Mouse (Mus musculus): ENCODE data around the gene Cux1.
A peak's percentile ranks its signal among the peaks of the same experiment; 100 is the strongest.

The Cux1 gene

DNA sequence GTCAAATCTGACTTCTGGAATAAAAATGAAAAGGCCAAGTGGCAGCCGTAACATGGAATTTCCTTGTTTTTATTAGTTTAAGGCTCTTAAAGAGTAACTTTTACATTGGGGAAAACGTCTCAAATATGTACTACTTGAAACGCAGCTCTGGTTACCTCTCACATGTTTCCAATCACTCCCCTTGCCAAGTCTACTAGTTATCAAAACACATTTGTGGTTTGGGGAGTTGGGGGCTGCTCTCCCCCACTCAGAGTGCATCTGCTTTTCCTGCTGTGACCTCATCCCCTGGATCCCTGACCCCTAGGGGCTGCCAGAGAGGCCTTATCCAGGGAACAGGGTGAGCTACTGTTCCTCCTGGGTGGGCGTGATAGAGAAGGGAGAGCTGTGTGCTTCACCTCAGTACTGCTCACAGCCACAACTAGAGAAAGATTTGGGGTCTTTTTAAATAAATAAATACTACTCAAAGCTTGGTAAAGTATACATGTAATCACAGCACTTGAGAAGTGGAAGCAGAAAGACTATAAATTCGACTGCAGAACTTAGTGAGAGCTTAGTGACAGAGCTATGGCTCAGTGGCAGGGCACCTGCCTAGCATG, 64.7 kb downstream of the Cux1 start:
- peak; percentile 50 for DNase-seq (ENCODE audit: low spot score)

- DNase-seq (ENCODE audit: low spot score): no peak
These were observed 66.9 kb downstream of the Cux1 start for GRCm38 (mm10) chr5:136500307-136500871.

- DNase-seq (ENCODE audit: low spot score): no peak
These were observed 68.0 kb downstream of the Cux1 start for GRCm38 (mm10) chr5:136499316-136499715.

- no peak for DNase-seq (ENCODE audit: low spot score)
These were observed 68.5 kb downstream of the Cux1 start for GRCm38 (mm10) chr5:136498741-136499140.

DNA sequence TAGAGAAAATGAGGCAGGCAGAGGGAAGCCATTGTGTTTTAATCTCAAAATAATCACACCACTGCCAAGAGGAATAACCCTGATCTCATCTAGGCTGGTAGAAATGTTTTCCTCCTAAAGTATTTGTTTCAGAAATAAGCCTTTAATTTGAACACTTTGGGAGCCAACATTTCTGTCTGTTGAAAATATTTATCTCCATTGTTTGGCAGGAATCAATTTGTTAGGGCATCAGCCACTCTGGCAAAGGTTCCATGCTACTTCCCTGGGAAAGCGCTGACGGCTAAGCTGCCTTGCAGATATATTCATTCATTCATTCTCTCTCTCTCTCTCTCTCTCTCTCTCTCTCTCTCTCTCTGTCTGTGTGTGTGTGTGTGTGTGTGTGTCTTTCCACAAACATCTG, 70.0 kb downstream of the Cux1 start:
- no peak for DNase-seq (ENCODE audit: low spot score)

DNA sequence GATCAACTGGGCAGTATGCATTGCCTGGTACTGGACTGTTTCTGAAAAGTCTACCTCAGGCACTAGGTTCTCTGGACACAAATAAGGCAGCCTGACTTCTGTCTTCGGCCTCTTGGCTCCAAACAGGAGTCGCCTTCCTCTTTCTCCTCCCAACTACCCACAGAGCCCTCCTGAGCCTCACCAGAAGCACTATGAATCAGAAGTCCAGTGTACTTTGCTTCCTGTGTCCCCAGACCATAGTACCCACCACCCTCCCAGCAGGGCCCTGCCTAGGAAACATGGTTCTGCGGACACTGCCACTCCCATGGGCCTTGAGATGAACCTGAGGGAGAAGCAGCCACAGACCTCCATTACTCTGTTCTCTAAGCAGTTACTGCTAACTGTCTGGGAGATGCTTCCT, 71.7 kb downstream of the Cux1 start:
- no peak for DNase-seq (ENCODE audit: low spot score)

DNA sequence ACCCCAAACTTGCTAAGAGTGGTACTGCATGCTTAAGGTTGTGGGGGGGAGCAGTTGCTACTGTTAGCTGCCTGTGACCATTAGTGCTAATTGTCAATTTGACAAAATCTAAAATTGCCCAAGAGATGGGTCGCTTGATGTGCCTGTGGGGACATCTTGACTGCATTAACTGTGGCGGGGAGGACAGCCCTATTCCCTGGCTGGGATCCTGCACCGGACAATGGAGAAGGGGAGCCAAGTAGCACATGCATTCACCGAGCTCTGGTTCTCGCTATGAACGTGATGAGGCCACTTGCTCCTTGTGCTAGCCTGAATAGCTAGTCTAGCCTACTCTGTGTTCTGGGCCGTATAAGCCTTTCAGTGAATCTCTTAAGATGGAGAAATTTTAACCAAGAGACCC, 72.4 kb downstream of the Cux1 start:
- no peak for DNase-seq (ENCODE audit: low spot score)

GRCm38 (mm10) chr5:136494288-136494687, 73.0 kb downstream of the Cux1 start:
- DNase-seq (ENCODE audit: low spot score): no peak

- peak; percentile 26 for DNase-seq (ENCODE audit: low spot score)
These were observed 77.8 kb downstream of the Cux1 start for GRCm38 (mm10) chr5:136489450-136489849.

GRCm38 (mm10) chr5:136488721-136489120, 78.6 kb downstream of the Cux1 start:
- no peak for DNase-seq (ENCODE audit: low spot score)

DNA sequence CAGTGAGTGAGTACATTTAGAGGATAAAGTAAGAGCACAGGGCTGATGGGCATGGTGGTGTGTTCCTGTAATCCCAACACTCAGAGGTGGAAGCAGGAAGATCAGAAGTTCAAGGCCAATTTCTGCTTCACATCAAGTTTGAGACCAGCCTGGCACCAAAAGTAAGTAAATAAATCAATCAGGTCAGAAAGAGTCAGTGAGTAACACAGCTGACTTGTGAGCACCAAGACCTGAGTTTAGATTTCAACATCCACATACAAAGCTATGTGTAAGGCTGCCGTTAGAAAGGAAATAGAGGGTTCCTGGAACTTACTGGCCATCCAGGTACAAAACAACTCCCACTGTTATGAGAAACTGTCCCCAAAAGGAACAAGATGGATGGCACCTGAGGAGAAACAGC, 79.1 kb downstream of the Cux1 start:
- DNase-seq (ENCODE audit: low spot score): no peak

- DNase-seq (ENCODE audit: low spot score): no peak
These were observed 79.7 kb downstream of the Cux1 start for GRCm38 (mm10) chr5:136487397-136488093.

GRCm38 (mm10) chr5:136486401-136486800, 80.9 kb downstream of the Cux1 start:
- no peak for DNase-seq (ENCODE audit: low spot score)

- no peak for DNase-seq (ENCODE audit: low spot score)
These were observed 81.9 kb downstream of the Cux1 start for GRCm38 (mm10) chr5:136485397-136485796.

DNA sequence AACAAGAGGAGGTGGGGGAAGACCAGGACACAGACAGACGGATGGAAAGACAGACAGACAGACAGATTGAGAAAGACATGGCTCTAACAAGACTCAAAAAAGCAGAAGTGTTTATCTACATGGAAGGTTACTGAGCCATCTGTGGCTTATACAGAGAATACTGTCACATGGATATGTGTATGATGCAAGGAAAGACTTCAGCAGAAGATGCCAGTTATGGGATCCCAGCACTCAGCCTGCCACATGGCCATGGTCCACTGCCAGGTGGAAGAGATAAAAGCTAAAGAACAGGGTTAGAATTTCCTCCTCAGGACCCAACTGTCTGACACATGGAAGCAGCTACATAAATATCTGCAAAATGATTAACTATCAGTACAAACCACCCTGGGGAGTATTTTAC, 84.9 kb downstream of the Cux1 start:
- no peak for DNase-seq (ENCODE audit: low spot score)

- DNase-seq (ENCODE audit: low spot score): no peak
These were observed 86.7 kb downstream of the Cux1 start for GRCm38 (mm10) chr5:136480541-136480940.

DNA sequence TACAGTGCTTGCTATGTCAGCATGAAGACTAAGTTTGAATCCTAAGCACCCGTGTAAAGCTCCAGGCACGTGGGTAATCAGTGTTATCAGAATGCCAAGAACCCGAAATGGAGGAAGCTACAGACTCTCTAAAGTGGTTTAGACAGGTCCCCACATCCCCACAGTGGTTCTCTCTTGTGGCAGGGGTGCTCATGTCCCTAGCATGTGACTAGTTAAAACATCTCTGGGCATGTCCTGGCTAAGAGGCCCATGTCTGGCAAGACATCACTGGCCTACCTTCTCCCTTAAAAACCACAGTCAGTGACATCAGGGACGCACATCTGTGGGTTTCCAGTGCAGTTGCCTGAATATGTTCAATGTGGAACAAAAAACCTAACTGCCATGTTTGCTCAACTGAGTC, 87.5 kb downstream of the Cux1 start:
- no peak for DNase-seq (ENCODE audit: low spot score)

GRCm38 (mm10) chr5:136479024-136479763, 88.1 kb downstream of the Cux1 start:
- DNase-seq (ENCODE audit: low spot score): no peak

DNA sequence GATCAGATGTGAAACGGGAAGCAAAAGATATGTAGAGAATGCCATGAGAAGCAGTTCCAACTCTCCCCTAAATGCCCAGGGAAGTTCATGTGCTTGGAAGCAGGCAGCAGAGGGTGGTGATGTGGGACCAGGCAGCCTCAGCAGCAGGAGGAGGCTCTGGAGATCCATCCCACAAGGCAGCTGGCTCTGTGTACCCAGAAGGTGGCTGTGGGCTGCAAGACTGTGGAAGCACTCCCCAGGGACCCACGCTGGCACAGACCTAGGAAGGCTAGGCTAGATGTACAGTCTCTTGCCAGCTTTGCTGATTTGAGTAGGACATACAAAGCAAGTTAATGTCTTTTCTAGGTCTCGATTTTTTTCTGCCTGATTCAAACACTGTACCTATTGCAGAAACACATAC, 91.0 kb downstream of the Cux1 start:
- no peak for DNase-seq (ENCODE audit: low spot score)

DNA sequence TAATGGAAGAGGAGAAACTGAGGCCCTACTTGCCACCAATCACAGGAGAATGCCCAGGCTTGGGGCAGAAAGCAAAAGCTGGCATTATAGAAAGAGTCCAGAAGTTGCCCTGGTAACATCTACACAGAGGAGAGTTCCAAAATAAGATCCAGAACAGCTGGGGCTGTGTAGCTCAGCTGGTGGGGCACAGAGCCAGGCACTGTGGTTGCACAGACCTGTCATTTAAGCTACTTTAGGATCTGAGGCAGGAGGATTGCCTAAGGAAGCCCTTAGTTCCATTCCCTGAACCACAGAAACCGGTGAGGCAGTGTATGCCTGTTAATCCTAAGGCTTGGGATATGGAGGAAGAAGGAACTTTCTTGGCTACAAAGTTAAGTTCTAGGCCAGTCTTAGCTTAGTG, 92.1 kb downstream of the Cux1 start:
- no peak for DNase-seq (ENCODE audit: low spot score)

- DNase-seq (ENCODE audit: low spot score): peak; percentile 76
These were observed 93.2 kb downstream of the Cux1 start for GRCm38 (mm10) chr5:136474086-136474485.

DNA sequence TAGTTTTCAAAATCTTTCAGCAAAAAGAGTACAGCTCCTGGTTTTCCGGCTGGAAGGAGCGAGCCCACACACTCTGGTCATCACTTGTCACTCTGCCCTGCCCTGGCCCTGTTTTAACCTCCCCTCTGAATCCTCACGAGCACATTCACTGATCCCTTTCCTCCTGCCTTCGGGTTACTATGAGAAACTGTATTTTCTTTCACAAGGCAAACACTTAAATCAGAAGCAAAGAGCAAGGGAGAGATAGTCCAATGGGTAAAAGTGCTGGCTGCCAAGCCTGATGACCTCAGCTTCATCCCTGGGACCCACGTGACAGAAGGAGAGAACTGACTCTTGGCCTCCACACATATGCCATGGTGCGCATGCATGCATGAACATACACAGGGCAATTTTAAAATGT, 94.0 kb downstream of the Cux1 start:
- DNase-seq (ENCODE audit: low spot score): peak; percentile 51

DNA sequence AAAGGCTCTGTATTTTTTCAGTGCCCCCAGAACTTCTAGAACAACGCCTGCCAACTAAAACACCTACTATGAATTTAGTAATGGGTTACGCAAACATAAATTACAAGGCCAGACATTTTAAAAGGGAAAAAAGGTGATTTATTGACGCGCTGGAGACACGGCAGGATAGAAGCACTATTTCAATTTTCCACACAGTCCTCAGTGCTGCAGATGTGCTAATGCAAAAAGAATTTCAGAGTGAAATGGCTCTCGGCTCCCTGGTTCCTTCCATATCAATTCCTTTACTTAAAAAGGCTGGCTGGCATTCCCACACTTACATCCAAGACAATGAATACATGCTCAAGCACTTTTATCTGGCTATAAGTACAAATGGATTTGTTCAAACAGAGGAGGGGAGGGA, 94.4 kb downstream of the Cux1 start:
- DNase-seq (ENCODE audit: low spot score): peak; percentile 34

Measured in embryo, embryonic 10 days (tissue).